Mouse (Mus musculus) brown adipose tissue, adult 24 weeks (tissue): ENCODE results near the gene Prpf31. TPM values are rescaled to one million over a fixed set of nuclear protein-coding genes. Genes with fewer than 3 reads are reported as not detected.
A peak's percentile ranks its signal among the peaks of the same experiment; 100 is the strongest.

Source experiments
- H3K27ac ChIP-seq: fragments of 200-500 bp; replicated peaks from 2 replicates; pipeline ENCODE4 v1.5.1; 2012; ENCODE audit warnings: low read depth, mild to moderate bottlenecking, low read length
- H3K4me1 ChIP-seq: fragments of 200-500 bp; 2 replicates; pipeline ENCODE4 v1.6.1; 2012; ENCODE audit warnings: low read length, mixed read lengths; ENCODE audit not compliant: control insufficient read depth, insufficient read depth, insufficient read length
- H3K4me3 ChIP-seq: fragments of 200-500 bp; 2 replicates; pipeline ENCODE4 v1.5.1; 2012; ENCODE audit warnings: low read depth, mild to moderate bottlenecking, low read length, moderate library complexity; ENCODE audit not compliant: insufficient read depth
- polyA plus RNA-seq: library from polyadenylated mRNA; stranded (reverse); fragments of >200 nt; gene quantifications from 2 replicates; pipeline ENCODE4 v1.2.4, GENCODE M21; 2012; ENCODE audit not compliant: missing spikeins, insufficient read depth, insufficient read length

The Prpf31 gene
- polyA plus RNA-seq, 1 experiment: 18.7 TPM

DNA sequence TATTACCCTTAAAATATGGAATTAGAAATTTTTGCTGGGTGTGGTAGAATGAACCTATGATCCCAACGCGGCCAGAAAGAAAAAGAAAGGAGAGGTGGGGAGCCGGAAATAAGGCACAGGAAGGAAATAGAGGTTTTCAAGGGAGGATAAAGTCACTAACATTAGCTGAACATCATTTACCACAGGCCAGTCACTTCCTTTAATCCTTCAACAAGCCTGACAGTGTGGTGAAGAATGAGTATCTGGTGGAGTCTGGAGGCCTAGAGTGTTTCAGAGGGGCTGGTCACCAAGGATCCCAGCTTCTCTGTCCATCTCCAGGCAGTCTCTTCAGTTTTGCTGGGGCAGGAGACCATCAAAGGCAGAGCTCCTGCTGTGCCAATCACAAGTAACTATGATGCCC, 19.3 kb upstream of the Prpf31 start:
- peak overlapping the region; percentile 12 for H3K27ac ChIP-seq
- no peak overlapping the region for H3K4me3 ChIP-seq
- peaks cover 6% of the 10 kb centered on the region for H3K4me1 ChIP-seq

DNA sequence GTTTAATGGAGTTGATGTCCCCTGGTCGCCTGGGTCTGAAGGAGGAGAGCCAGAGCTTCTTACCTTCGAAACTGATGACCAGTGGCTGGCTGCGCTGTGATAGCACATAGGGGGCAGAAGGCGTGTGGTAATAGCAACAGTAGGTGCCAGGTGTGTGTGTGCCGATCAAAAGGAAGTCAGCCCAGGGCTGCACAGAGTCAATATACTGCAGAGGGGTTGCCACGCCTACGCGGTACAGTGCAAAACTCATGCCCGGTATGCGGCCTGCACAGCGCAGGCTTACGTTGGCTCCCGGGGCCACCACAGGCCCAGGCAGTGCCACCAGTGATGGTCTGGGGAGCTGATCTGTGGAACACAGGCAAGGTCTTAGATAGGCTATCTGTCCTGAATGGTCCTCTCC, 18.8 kb upstream of the Prpf31 start:
- peaks cover 6% of the 10 kb centered on the region for H3K4me1 ChIP-seq
- H3K4me3 ChIP-seq: no peak overlapping the region
- peak overlapping the region; percentile 80 for H3K27ac ChIP-seq

DNA sequence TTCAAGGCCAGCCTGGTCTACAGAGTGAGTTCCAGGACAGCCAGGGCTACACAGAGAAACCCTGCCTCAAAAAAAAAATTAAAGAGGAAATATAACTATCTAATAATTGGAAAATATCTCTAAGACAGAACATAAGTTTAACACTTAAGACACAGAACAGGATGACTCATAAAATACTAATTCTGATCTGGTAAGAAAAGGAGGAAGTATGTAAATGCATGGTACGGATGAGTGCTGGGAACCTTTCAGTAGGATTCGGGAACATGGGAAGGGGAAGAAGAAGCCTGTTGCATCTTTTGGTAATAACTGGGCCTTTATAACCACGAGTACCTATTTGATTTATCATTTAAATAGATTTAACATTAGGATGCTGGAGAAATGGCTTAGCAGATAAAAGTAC, 15.8 kb upstream of the Prpf31 start:
- H3K27ac ChIP-seq: no peak overlapping the region
- peaks cover 6% of the 10 kb centered on the region for H3K4me1 ChIP-seq
- no peak overlapping the region for H3K4me3 ChIP-seq

DNA sequence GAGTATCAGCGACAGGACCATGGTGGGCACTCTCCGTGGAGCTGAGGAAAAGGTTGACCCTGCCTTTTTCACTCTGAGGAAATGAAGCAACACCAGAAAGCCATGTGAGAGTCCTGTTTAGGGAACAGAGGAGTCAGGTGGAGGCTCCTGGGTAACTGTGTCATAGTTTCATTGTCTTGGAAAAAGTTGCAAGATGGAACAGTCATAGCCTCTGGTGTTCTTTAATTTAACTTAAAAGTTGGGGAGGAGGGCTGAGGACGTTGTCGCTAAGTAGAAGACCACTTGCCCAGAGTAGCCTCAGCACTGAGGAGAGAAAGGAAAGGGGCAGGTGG, 13.8 kb upstream of the Prpf31 start, which contains the start of gene Oscar:
TSS of gene Oscar (minus strand) at position 101 of the 332 bp plus-strand sequence.
- Histone ChIP-seq H3K27ac (no peak within 1 kb of the TSS), H3K4me3 (0 out of 2 replicates have a peak within 1 kb of the TSS, but pooled peaks have one; percentile 20), H3K4me1 (peaks cover 3% of the 10 kb centered on the region)

- H3K27ac ChIP-seq: no peak overlapping the region
These were observed 13.2 kb upstream of the Prpf31 start for GRCm38 (mm10) chr7:3616389-3617241.

DNA sequence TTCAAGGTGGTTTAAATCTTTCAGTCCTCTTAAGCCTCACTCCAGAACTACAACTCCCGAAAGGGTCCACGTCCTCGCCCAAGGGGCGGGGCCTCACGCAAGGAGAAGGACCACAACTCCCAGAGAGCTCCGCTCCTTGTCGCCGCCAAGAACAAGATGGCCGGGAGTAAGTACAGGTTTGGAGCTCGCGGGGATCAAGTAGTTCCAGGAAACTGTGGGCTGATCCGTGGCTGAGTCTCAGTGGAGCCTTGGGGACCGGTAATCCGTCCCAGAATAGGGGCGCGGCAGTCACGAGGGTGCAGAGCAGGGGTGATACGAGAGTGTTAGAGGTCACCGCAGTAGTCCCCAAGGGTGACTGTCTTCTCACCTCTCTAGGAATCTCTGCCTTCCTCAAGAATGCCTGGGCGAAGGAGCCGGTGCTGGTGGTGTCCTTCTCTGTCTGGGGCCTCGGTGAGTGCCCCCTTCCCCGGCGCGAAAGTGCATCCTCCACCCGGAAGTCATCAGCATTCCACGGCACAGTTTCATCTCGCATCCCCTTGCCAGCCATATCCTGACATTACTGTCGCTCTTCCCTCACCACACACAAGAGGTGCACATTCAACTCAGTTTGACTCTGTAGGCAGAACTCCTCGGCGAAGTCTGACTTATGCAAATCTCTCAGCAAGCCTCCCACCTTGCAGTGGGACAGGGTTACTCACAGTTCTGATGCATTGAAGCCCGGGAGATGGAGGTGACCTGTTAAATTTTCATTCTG, 12.4 kb upstream of the Prpf31 start, which contains the start of gene Ndufa3:
TSS of gene Ndufa3 (plus strand) at position 132 of the 754 bp plus-strand sequence.
- no peaks in the 10 kb centered on the region for H3K4me1 ChIP-seq
- H3K4me3 ChIP-seq: peak within 1 kb of the TSS; percentile 79
- peak within 1 kb of the TSS; percentile 94 for H3K27ac ChIP-seq

More at GRCm38 (mm10) chr7:3616389-3617241, 13.2 kb upstream of the Prpf31 start:
- peaks cover under 1% of the 10 kb centered on the region for H3K4me1 ChIP-seq
- 0 out of 2 replicates have a peak overlapping the region, but pooled peaks have one; percentile 20 for H3K4me3 ChIP-seq

DNA sequence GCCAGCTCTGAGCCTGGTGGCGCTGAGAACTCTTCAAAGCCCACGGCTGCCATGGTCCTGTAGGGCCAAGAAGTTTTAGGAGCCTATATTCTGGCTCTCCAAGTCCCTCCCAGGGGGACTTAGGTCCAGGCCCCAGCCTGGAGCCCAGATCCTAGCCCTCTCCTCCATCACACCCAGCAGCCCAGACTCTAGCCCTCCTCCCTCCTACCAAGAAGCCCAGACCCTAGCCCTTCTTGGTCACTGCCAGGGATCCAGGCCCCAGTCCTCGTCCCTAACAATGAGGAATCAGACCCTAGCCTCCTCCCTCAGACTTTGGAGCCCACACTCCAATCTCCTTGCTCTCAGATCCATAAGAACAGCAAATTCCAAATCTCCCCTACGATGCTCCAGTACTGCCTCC, 755 bp upstream of the Prpf31 start:
- peak overlapping the region; percentile 81 for H3K4me3 ChIP-seq
- H3K27ac ChIP-seq: peak overlapping the region; percentile 37; the same call in 1 of the 2 replicates
- peaks cover 10% of the 10 kb centered on the region for H3K4me1 ChIP-seq

DNA sequence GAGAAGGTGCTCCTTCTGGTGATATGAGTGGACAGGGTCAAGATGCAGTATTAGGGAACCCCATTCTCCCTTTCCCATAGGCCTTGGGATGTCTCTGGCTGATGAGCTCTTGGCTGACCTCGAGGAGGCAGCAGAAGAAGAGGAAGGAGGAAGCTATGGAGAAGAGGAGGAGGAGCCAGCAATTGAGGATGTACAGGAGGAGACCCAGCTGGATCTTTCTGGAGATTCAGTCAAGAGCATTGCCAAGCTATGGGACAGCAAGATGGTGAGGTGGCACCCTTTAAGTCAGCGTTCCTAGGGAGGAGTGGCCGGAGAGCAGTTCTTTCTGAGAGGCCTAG, 662 bp downstream of the Prpf31 start:
- Histone ChIP-seq H3K4me3 (peak overlapping the region; percentile 45), H3K4me1 (peaks cover 10% of the 10 kb centered on the region), H3K27ac (no peak overlapping the region)

GRCm38 (mm10) chr7:3643412-3643811, 13.6 kb downstream of the Prpf31 start:
- no peak overlapping the region for H3K27ac ChIP-seq

GRCm38 (mm10) chr7:3643843-3644242, 14.1 kb downstream of the Prpf31 start:
- Histone ChIP-seq H3K4me3 (no peak overlapping the region; the same call in 1 of the 2 replicates), H3K27ac (no peak overlapping the region), H3K4me1 (peaks cover 13% of the 10 kb centered on the region)

More at GRCm38 (mm10) chr7:3643412-3643811, 13.6 kb downstream of the Prpf31 start:
- Histone ChIP-seq H3K4me3 (no peak overlapping the region), H3K4me1 (peaks cover 13% of the 10 kb centered on the region)

DNA sequence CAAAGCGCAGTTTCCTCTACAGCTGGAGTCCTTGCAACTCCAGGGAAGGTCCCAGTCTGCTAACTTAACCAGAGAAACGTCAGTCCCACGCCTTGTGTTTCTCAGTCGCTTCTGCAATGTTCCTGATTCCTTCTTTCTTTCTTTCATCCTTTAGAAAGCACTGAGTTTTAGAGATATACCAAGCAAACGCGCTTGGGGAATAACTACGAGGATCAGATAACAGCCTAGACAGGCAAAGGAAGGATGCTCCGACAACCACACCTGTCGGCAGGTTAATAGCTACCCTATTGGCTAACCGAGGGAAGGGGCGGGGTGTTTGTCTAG, 14.5 kb downstream of the Prpf31 start:
- H3K4me1 ChIP-seq: peaks cover 13% of the 10 kb centered on the region
- no peak overlapping the region for H3K27ac ChIP-seq
- peak overlapping the region; percentile 53 for H3K4me3 ChIP-seq

DNA sequence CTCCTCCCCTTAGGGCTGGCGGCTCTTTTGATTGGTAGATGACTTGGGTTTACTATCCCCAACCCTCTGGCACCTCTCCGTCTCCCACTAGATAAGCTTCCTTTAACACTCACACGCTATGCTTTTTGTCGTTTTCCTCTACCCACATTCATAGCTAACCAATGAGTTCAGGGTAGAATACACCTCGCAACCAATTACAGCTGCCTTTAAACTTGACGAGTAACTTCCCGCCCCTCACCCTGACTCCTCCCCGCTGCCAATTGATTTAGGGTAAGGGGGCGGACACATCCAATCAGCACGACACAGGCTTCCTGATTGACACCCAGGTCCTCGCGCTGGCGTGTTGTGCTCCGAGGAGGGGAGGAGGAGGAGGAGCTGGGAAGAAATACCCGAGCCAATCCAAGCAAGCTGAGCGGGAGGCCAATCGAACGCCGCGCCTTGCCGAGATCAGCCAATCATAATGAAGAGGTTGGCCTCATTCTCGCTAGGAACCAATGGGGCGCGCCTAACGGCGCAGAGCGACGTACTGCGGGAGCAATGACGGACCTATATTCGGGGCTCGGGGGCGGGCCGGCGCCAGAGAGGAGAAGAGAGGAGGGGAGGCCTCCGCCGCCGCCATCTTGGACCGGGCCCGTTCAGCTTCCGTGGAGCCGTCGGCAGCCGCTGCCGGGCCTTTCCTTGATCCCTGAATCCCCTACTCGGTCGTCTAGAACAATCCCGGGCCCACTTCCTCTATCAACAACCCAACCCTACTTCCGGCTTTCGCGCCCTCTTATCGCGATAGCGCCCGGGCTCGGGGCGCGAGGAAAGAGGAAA, 15.1 kb downstream of the Prpf31 start, which contains the start of gene Cnot3:
TSS of gene Cnot3 (plus strand) at position 597 of the 816 bp plus-strand sequence.
- H3K4me1 ChIP-seq: peaks cover 13% of the 10 kb centered on the region
- H3K4me3 ChIP-seq: peak within 1 kb of the TSS; percentile 94

DNA sequence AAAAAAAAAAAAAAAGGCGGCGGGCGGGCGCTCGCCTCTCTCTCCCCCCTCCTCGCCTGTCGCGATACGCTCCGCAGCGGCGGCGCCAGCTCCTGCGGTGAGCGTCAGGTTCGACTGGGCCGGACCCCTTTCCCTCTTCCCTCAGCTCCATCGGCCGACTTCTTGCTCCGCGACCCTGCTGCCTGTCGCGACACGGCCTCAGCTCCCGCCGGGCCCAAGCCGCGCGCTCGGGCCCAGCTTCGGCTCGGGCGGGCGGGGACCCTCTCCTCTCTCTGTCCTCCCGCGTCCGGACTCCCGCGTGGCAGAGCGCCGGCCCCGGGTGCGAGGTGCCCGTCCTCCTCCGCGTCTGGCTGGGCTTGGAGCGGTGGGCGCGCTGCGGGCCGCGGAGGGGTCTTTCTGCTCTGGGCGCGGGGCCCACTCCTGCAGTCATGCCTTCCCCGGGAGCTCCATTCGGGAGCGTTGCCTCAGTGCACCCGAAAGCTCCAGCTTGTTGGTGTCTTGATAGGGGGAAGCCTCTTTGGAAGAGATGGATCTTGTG, 15.8 kb downstream of the Prpf31 start:
- peaks cover 13% of the 10 kb centered on the region for H3K4me1 ChIP-seq
- H3K27ac ChIP-seq: peak overlapping the region; percentile 87
- peak overlapping the region; percentile 94 for H3K4me3 ChIP-seq

More for the DNA sequence above, 15.1 kb downstream of the Prpf31 start, which contains the start of gene Cnot3:
- H3K27ac ChIP-seq: peak within 1 kb of the TSS; percentile 87

GRCm38 (mm10) chr7:3646188-3646587, 16.4 kb downstream of the Prpf31 start:
- Histone ChIP-seq H3K27ac (no peak overlapping the region), H3K4me3 (peak overlapping the region; percentile 94)

More at GRCm38 (mm10) chr7:3646188-3646587, 16.4 kb downstream of the Prpf31 start:
- peaks cover 13% of the 10 kb centered on the region for H3K4me1 ChIP-seq
